Mouse (Mus musculus) ES-Bruce4 (cell line): ENCODE results near the gene Kit. TPM values are rescaled to one million over a fixed set of nuclear protein-coding genes. Genes with fewer than 3 reads are reported as not detected.

Experiments used
- H3K27ac ChIP-seq: 2 replicates; pipeline ENCODE4 v1.5.1; 2012; ENCODE audit warnings: low read length, inconsistent platforms; ENCODE audit not compliant: insufficient read depth
- H3K27me3 ChIP-seq: 2 replicates; pipeline ENCODE4 v1.6.1; 2012; ENCODE audit warnings: mild to moderate bottlenecking, low read length, inconsistent platforms; ENCODE audit not compliant: control insufficient read depth, poor library complexity, insufficient read depth, severe bottlenecking
- H3K36me3 ChIP-seq: 2 replicates; pipeline ENCODE4 v1.6.1; 2012; ENCODE audit warnings: inconsistent platforms, mild to moderate bottlenecking, low read length, moderate library complexity; ENCODE audit not compliant: control insufficient read depth, poor library complexity, insufficient read depth, severe bottlenecking
- H3K4me1 ChIP-seq: one replicate; pipeline ENCODE4 v1.8.1; 2011; ENCODE audit warnings: low read length; ENCODE audit not compliant: control insufficient read depth, insufficient read depth
- H3K4me3 ChIP-seq: 2 replicates; pipeline ENCODE4 v1.5.1; 2011; ENCODE audit warnings: low read depth, mild to moderate bottlenecking, low read length
- H3K9ac ChIP-seq: 2 replicates; pipeline ENCODE4 v1.6.1; 2012; ENCODE audit warnings: low read depth, mild to moderate bottlenecking, inconsistent platforms; ENCODE audit not compliant: poor library complexity, severe bottlenecking
- H3K9me3 ChIP-seq: replicated peaks from 2 replicates; pipeline ENCODE4 v1.6.1; 2012; ENCODE audit warnings: mild to moderate bottlenecking, low read length, inconsistent platforms; ENCODE audit not compliant: control insufficient read depth, poor library complexity, insufficient read depth, severe bottlenecking
- CTCF ChIP-seq: IDR thresholded peaks from one replicate; pipeline ENCODE4 v1.8.1; 2011; ENCODE audit warnings: low read depth, low read length
- EP300 ChIP-seq: IDR thresholded peaks from 2 replicates; pipeline ENCODE4 v1.6.1; 2011; ENCODE audit warnings: low read depth, low read length; ENCODE audit not compliant: insufficient read depth
- POLR2A ChIP-seq: IDR thresholded peaks from one replicate; pipeline ENCODE4 v1.8.1; 2011; ENCODE audit warnings: low read length; ENCODE audit not compliant: insufficient read depth
- polyA plus RNA-seq: library from polyadenylated mRNA; stranded (reverse); fragments of >200 nt; gene quantifications from 2 replicates; pipeline ENCODE4 v1.2.4, GENCODE M21; 2011; ENCODE audit warnings: low read depth; ENCODE audit not compliant: missing spikeins, insufficient read depth, insufficient read length

Kit gene
- polyA plus RNA-seq, 1 experiment = 36.4 TPM

DNA sequence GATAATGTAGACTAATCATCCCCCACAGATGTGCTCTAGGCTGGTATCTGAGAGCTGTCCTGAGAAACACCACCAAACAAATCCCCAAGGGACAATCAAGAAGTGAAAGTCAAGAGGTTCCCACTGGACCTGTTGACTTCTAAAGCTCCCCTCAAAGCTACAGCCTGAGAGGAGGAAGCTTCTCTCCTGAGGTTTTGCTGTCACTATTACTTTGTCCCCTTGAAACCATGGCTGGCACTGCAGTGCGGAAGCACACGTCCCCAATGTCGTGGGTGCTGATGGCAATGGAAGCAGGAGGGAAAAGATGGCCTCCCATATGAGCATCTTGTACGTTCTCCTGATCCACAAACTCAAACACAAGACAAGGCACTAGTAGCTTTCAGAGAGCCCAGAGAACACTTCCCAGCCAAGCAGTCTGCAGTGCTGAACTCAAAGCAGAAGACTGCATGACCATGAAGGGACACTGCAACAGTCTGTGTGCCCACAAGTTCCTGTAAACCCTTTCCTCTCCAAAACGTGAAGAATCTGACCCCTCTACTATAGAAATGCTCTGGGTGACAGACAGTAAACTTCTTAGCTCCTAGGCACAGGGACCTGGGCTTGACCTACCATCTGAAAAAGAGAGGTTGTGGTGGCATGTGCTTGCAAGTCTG is 96.5 kb downstream of the Kit start:
- H3K27me3 ChIP-seq = no peaks in the 10 kb centered on the region
- no peaks in the 10 kb centered on the region for H3K36me3 ChIP-seq
- no peak overlapping the region for H3K27ac ChIP-seq
- H3K4me3 ChIP-seq = no peak overlapping the region
- TF ChIP-seq EP300 (no peak), CTCF (no peak), POLR2A (no peak)
- no peak overlapping the region for H3K9ac ChIP-seq
- H3K9me3 ChIP-seq = no peaks in the 10 kb centered on the region; the same call in 1 of the 2 replicates
- H3K4me1 ChIP-seq = no peaks in the 10 kb centered on the region

GRCm38 (mm10) chr5:75676024-75676423 is 101.3 kb downstream of the Kit start:
- no peak overlapping the region for H3K9ac ChIP-seq
- TF ChIP-seq POLR2A (no peak), EP300 (no peak), CTCF (no peak)

DNA sequence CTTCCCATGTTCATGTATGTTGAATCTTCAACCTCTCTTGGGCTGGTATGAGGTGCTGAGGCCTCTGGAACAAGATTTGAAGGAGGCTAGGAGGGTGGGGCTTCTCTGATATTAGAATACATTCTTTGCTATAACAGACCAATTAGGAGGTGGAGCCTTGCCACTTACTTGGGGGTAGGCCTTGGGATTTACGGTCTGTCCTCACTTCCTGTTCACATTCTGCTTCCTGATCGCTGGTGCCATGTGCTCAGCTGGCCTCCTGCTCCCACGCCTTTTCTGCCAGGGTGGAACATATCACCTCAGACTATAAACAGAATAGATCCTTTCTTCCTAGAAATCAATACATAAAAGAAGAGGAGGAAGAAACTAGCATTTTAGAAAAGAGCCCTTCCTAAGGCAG is 105.2 kb downstream of the Kit start:
- Histone ChIP-seq H3K9ac (no peak overlapping the region), H3K36me3 (no peaks in the 10 kb centered on the region), H3K27ac (no peak overlapping the region), H3K9me3 (no peaks in the 10 kb centered on the region), H3K4me1 (no peaks in the 10 kb centered on the region), H3K27me3 (no peaks in the 10 kb centered on the region), H3K4me3 (no peak overlapping the region)
- no peak for TF ChIP-seq EP300
- no peak for TF ChIP-seq POLR2A
- TF ChIP-seq CTCF = no peak

More at GRCm38 (mm10) chr5:75676024-75676423, 101.3 kb downstream of the Kit start:
- Histone ChIP-seq H3K27ac (no peak overlapping the region), H3K27me3 (no peaks in the 10 kb centered on the region), H3K9me3 (no peaks in the 10 kb centered on the region), H3K4me1 (no peaks in the 10 kb centered on the region), H3K36me3 (no peaks in the 10 kb centered on the region), H3K4me3 (no peak overlapping the region)

DNA sequence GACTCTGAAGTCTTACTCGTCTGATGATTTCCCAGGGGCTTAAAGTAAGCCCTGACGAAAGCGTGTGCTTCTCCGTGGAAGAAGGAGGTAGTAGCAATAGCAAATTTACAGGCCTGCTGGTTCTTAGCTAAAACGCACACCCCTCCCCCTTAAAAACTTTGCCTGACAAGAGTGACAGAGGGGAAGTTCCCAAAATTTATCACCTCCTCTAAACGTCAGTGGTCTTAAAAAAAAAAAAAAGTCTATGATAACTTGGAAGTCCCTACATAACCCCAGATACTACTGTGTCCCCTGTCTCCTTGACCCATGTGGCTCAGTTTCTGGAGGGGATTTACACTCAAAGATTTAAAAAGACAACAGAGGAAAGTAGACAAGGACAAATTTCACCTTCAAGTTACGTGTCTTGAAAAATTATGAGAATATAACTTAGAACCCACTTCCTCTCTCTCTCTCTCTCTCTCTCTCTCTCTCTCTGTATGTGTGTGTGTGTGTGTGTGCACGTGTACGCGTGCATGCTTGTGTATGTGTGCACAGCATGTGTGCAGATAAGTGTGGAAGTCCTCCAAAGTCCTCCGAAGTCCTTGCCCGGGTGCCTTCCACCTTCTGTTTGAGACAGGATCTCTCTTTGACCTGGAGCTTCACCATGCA is 120.6 kb downstream of the Kit start:
- Histone ChIP-seq H3K27me3 (no peaks in the 10 kb centered on the region), H3K9me3 (no peaks in the 10 kb centered on the region; the same call in 1 of the 2 replicates), H3K9ac (no peak overlapping the region), H3K4me3 (no peak overlapping the region), H3K36me3 (no peaks in the 10 kb centered on the region), H3K4me1 (no peaks in the 10 kb centered on the region), H3K27ac (no peak overlapping the region)
- TF ChIP-seq EP300 (no peak), POLR2A (no peak), CTCF (no peak)

DNA sequence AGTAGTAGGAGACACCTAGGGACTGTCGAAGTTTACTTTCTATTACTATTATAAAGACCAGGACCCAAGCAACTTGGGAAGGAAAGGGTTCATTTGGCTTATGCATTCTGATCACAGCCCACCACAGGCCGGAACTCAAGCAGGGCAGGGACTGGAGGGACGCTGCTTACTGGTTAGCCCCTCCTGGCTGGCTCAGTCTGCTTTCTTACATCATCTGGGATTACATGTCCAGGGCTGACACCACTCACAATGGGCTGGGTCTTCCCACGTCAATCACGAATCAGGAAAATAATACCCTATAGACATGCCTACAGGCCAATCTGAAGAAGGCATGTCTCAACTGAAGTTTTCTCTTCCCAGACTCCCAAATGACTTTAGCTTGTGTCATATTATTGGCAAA is 122.2 kb downstream of the Kit start:
- Histone ChIP-seq H3K27ac (no peak overlapping the region), H3K9ac (no peak overlapping the region), H3K4me3 (no peak overlapping the region), H3K27me3 (no peaks in the 10 kb centered on the region), H3K36me3 (no peaks in the 10 kb centered on the region), H3K9me3 (no peaks in the 10 kb centered on the region; the same call in 1 of the 2 replicates), H3K4me1 (no peaks in the 10 kb centered on the region)
- TF ChIP-seq EP300 (no peak), CTCF (no peak), POLR2A (no peak)

DNA sequence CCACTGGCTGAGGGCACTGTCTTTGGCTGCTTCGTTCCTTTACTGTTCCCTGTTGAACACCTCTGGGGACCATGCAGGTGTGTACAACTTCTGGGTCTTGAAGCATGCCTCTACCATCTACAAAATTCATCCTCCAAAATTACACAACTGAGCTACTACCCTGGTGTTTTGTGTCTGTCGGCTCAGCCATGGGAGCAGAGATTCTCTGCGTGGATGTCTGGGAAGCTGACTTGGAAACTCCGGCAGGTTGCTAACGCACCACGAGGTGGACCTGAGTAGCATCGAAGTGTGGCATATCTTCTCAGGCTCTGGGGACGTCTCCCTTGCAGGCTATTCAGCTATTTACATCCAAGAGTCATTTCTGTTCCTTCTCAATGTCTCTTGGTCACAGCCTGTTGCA is 123.8 kb downstream of the Kit start:
- Histone ChIP-seq H3K9ac (no peak overlapping the region), H3K27ac (no peak overlapping the region), H3K4me1 (no peaks in the 10 kb centered on the region), H3K4me3 (no peak overlapping the region), H3K9me3 (no peaks in the 10 kb centered on the region), H3K27me3 (no peaks in the 10 kb centered on the region), H3K36me3 (no peaks in the 10 kb centered on the region)
- TF ChIP-seq POLR2A (no peak), EP300 (no peak), CTCF (no peak)
